Mouse (Mus musculus) splenic B cell, adult 2 months (primary cell): ENCODE results near the gene Gabarap.
"Not testable (repeated sequence)": the region's sequence is repeated elsewhere in the genome, so short reads cannot be mapped to it uniquely, and the experiment has no call there.

Experiments used
- DNase-seq: peaks from one replicate; pipeline ENCODE4 v3.0.0-alpha.2; 2011; ENCODE audit warnings: low read depth, low spot score
- H3K27me3 ChIP-seq: 2 replicates; pipeline ENCODE4 v1.6.1; 2012; ENCODE audit warnings: mild to moderate bottlenecking, low read length, moderate library complexity, mixed read lengths; ENCODE audit not compliant: control insufficient read depth, poor library complexity, insufficient read depth, severe bottlenecking
- H3K36me3 ChIP-seq: 2 replicates; pipeline ENCODE4 v1.6.1; 2012; ENCODE audit warnings: mild to moderate bottlenecking, low read length, moderate library complexity, mixed read lengths; ENCODE audit not compliant: control insufficient read depth, poor library complexity, insufficient read depth, severe bottlenecking

The Gabarap gene

GRCm38 (mm10) chr11:69990850-69991691 lies at the start of gene Gabarap:
Gabarap (plus strand) TSS chr11:69991143.
- peaks cover 18% of the 10 kb centered on the region for H3K36me3 ChIP-seq
- H3K27me3 ChIP-seq, result no peaks in the 10 kb centered on the region; the same call in 1 of the 2 replicates
- DNase-seq, result peak; percentile 98

- DNase-seq, result no peak
- Histone ChIP-seq H3K27me3 (no peaks in the 10 kb centered on the region), H3K36me3 (no peaks in the 10 kb centered on the region)
Observed at GRCm38 (mm10) chr11:69945216-69945615, 45.7 kb upstream of the Gabarap start.

DNA sequence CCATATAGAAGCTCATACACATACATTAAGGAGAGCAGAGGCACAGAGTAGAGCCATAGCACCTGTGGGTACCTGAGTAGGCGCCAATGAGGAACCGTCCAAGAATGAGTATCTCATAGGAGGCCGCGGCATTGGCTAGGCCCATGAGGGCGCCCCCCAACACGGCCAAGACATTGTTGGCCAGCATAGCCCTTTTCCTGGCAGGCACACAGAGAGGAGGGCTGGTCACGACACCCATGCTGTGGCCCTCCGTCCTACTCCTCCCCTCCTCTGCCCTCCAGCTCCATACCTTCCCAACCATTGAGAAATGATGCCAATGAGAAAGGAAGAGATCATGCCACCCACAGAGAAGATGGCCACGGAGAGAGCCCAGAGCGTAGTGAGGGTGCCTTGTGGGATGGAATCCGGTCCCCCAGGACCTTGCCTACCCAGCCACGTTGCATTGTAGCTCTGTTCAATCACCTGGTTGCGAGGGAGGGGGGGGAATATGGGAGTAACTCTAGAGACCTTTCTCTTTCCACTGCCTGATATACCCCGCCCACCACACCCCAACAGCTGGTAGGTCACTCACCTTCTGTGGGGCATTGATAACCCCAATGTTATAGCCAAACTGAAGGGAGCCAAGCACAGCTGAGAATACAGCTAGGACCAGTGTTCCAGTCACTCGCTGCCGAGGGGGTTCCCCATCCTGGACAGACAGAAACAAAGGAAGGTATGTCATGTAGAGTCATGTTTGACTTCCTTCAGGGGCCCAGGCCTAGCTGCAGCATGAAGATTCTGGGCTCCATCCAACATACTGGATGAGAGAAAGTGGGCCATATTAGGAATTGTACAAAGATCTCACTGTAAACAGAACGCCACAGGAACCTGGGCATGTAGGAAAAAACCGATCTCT lies 44.7 kb upstream of the Gabarap start:
- no peak for DNase-seq
- H3K36me3 ChIP-seq, result no peaks in the 10 kb centered on the region

DNA sequence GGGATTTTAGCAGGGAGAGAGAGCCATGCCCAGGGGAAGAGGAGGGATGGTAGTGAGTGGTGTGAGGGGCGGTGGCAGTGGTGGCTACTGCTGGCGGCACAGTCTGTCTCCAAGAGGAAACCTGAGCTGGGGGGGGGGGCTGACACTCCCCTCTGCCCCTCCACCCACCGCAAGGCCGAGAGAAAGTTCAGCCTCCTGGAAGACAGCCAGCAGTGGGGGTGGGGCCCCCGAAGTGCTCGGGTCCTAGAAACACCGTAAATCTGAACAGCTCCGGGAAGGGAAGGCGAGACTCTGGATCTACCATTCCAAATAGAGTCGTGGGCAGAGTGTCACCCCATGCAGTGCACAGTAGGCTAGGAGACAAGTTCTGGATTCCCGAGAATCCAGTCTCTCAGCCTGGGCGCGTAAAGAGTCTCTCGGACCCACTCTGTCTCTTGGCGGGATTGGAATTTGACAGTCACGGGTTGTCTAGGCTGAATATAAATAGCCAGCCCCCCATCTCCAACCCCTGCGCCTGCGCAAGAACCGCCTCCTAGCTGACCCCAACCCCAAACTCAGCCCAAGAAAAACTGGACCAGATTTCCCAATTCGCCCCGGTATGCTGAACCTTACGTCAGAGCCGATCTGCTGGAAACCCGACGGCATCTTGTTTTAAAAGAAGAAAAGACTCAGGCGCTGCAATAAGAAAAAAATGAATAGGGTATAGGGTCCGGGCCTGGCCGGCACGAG lies 43.4 kb upstream of the Gabarap start:
- no peak for DNase-seq
- Histone ChIP-seq H3K27me3 (no peaks in the 10 kb centered on the region), H3K36me3 (no peaks in the 10 kb centered on the region)

More for the DNA sequence above, 44.7 kb upstream of the Gabarap start:
- H3K27me3 ChIP-seq, result no peaks in the 10 kb centered on the region

- Histone ChIP-seq H3K27me3 (no peaks in the 10 kb centered on the region), H3K36me3 (no peaks in the 10 kb centered on the region)
- DNase-seq, result peak; percentile 85
Observed at GRCm38 (mm10) chr11:69948066-69948762, 42.7 kb upstream of the Gabarap start, which contains the start of gene Slc2a4. Slc2a4 (minus strand) TSS chr11:69948188.

GRCm38 (mm10) chr11:69948763-69949150 lies 42.2 kb upstream of the Gabarap start:
- peak; percentile 92 for DNase-seq
- Histone ChIP-seq H3K27me3 (no peaks in the 10 kb centered on the region), H3K36me3 (no peaks in the 10 kb centered on the region)

- Histone ChIP-seq H3K27me3 (no peaks in the 10 kb centered on the region), H3K36me3 (no peaks in the 10 kb centered on the region)
- DNase-seq, result peak; percentile 59
Observed at GRCm38 (mm10) chr11:69950807-69951459, 40.0 kb upstream of the Gabarap start.

DNA sequence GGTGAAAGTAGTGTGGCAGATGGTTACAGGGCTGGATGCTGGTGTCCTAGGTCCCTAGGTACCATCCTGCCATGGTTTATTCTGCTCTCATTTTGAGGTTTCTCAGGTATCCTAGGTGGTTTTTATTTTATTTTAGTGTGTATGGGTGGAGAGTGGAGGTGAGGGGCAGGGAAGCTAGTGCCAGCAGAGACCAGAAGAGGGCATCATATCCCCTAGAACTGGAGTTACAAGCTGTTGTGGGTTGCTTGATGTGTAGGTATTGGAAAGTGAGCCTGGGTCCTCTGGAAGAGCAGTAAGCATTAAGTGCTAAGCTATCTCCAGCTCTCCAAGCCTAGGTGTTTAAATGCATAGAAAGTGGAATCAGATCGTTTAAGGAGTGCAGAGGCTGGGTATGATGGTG lies 38.7 kb upstream of the Gabarap start:
- peak; percentile 47 for DNase-seq
- H3K36me3 ChIP-seq, result no peaks in the 10 kb centered on the region
- no peaks in the 10 kb centered on the region for H3K27me3 ChIP-seq

- no peaks in the 10 kb centered on the region for H3K36me3 ChIP-seq
- H3K27me3 ChIP-seq, result no peaks in the 10 kb centered on the region
- DNase-seq, result no peak
Observed at GRCm38 (mm10) chr11:69953267-69953915, 37.6 kb upstream of the Gabarap start.

- not testable (repeated sequence) for H3K36me3 ChIP-seq, DNase-seq, H3K27me3 ChIP-seq
Observed at GRCm38 (mm10) chr11:69955618-69956017, 35.3 kb upstream of the Gabarap start.

GRCm38 (mm10) chr11:69956218-69956617 lies 34.7 kb upstream of the Gabarap start:
- no peaks in the 10 kb centered on the region for H3K36me3 ChIP-seq
- DNase-seq, result peak; percentile 48
- no peaks in the 10 kb centered on the region for H3K27me3 ChIP-seq

- H3K27me3 ChIP-seq, result no peaks in the 10 kb centered on the region; the same call in 1 of the 2 replicates
- H3K36me3 ChIP-seq, result no peaks in the 10 kb centered on the region
- DNase-seq, result peak; percentile 39
Observed at GRCm38 (mm10) chr11:69960616-69961015, 30.3 kb upstream of the Gabarap start.

DNA sequence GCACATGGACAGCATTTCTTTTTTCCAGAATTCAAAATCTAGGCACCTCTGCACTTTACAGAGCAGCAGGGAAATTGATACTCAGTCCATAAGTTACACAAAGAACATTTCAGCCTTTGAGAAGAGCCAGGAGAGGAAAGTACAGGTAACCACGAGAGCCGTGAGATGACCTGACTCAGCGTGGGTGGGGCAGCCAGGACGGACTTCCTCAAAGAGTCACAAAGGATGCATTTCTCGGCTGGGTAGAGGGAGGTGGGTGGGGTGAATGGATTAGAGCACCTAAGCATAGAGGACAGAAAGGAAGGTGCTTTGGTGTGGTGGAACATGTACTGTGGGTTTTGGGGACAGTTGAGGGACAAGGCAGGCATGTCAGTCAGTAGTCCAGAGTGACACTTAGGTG lies 29.1 kb upstream of the Gabarap start:
- DNase-seq, result peak; percentile 37
- Histone ChIP-seq H3K27me3 (no peaks in the 10 kb centered on the region; the same call in 1 of the 2 replicates), H3K36me3 (no peaks in the 10 kb centered on the region)
